Mouse (Mus musculus) heart, postnatal 0 days (tissue): Measurements from ENCODE around the gene Pptc7. TPM values are rescaled to one million over a fixed set of nuclear protein-coding genes. Genes with fewer than 3 reads are reported as not detected.
A peak's percentile ranks its signal among the peaks of the same experiment; 100 is the strongest.

Experiments used
- ATAC-seq: fragments of 200-750 bp; cut with Nextera tagmentation; 2 replicates; pipeline ENCODE4 v1.8.0; 2017; ENCODE audit warnings: low read depth, moderate number of reproducible peaks, moderate library complexity; ENCODE audit not compliant: insufficient read depth
- DNase-seq: peaks from one replicate; pipeline ENCODE4 v3.0.0-alpha.2; 2016; ENCODE audit warnings: low spot score
- H3K27ac ChIP-seq: fragments of 300-500 bp; sonication (generic); 2 replicates; pipeline ENCODE4 v1.5.1; 2014; ENCODE audit warnings: low read depth, mild to moderate bottlenecking
- H3K27me3 ChIP-seq: fragments of 300-500 bp; sonication (generic); 2 replicates; pipeline ENCODE4 v1.6.1; 2014; ENCODE audit warnings: low read length, mixed read lengths; ENCODE audit not compliant: control insufficient read depth, insufficient read depth
- H3K36me3 ChIP-seq: fragments of 300-500 bp; sonication (generic); replicated peaks from 2 replicates; pipeline ENCODE4 v1.6.1; 2014; ENCODE audit warnings: low read length, mixed read lengths; ENCODE audit not compliant: control insufficient read depth, insufficient read depth
- H3K4me1 ChIP-seq: fragments of 300-500 bp; sonication (generic); 2 replicates; pipeline ENCODE4 v1.6.1; 2014; ENCODE audit warnings: antibody characterized with exemption; ENCODE audit not compliant: control insufficient read depth, insufficient read depth
- H3K4me2 ChIP-seq: fragments of 300-500 bp; sonication (generic); 2 replicates; pipeline ENCODE4 v1.6.1; 2014; ENCODE audit warnings: low read depth, mild to moderate bottlenecking, low read length, moderate library complexity
- H3K4me3 ChIP-seq: fragments of 300-500 bp; sonication (generic); 2 replicates; pipeline ENCODE4 v1.5.1; 2014; ENCODE audit warnings: low read depth, low read length
- H3K9ac ChIP-seq: fragments of 300-500 bp; sonication (generic); replicated peaks from 2 replicates; pipeline ENCODE4 v1.6.1; 2014; ENCODE audit warnings: low read depth, low read length, mixed read lengths
- H3K9me3 ChIP-seq: fragments of 300-500 bp; sonication (generic); replicated peaks from 2 replicates; pipeline ENCODE4 v1.6.1; 2016; ENCODE audit warnings: low read length; ENCODE audit not compliant: control insufficient read depth
- CTCF ChIP-seq: IDR thresholded peaks from 2 replicates; pipeline ENCODE4 v1.5.1; 2016; ENCODE audit warnings: antibody characterized with exemption, control low read depth, low read depth
- EP300 ChIP-seq: IDR thresholded peaks from 2 replicates; pipeline ENCODE4 v1.6.1; 2016; ENCODE audit warnings: antibody characterized with exemption, low read depth
- WGBS: fragments of 180-500 bp; shearing (Covaris S2); extraction: QIAGEN DNeasy Blood & Tissue Kit; methylation state at CpG from one replicate; pipeline ENCODE4 v1.1.7; 2014; 5-methylcytosine and 5-hydroxymethylcytosine counted together
- polyA plus RNA-seq: library from polyadenylated mRNA; unstranded; fragments of >200 nt; fragmentation: Nextera tagmentation; extraction: Ambion mirVana; gene quantifications from 2 replicates; pipeline ENCODE4 v1.2.1, GENCODE M21; 2015
- total RNA-seq: library from RNA; depleted of rRNA; stranded (reverse); fragments of >200 nt; gene quantifications from 2 replicates; pipeline ENCODE4 v1.2.3, GENCODE M21; 2014; ENCODE audit warnings: low replicate concordance

Gene Pptc7
- total and polyA plus RNA-seq, 2 experiments from 2014 or later = 20.5 to 33.9 TPM

DNA sequence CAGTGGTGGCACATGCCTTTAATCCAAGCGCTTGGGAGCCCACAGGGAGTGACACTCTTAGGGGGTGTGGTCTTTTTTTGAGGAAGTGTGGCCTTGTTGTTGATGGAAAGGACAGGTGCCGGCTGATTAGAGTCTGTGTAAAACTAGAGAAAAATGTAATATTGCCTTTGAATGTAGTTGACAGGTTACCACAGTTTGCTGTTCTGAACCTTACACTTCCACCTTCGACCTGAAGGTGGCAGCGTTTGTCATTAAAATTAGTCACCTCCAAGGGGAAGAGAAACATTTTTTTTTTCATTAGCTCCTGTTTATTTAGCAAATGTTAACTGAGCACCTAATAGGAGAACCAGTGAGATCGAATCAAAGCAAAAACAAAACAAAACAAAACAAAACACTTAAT, 16.3 kb upstream of the Pptc7 start:
- Histone ChIP-seq H3K27ac (no peak overlapping the region), H3K9ac (no peak overlapping the region), H3K9me3 (no peaks in the 10 kb centered on the region), H3K4me1 (0 out of 2 replicates have a peak, but pooled peaks cover 5% of the 10 kb centered on the region), H3K4me2 (no peak overlapping the region), H3K4me3 (no peak overlapping the region), H3K27me3 (no peaks in the 10 kb centered on the region), H3K36me3 (no peaks in the 10 kb centered on the region)
- 20% methylated on average over 5 of the region's 5 CpGs for WGBS
- ATAC-seq = no peak
- no peak for TF ChIP-seq EP300
- TF ChIP-seq CTCF = peak; percentile 83
- DNase-seq = peak; percentile 81

DNA sequence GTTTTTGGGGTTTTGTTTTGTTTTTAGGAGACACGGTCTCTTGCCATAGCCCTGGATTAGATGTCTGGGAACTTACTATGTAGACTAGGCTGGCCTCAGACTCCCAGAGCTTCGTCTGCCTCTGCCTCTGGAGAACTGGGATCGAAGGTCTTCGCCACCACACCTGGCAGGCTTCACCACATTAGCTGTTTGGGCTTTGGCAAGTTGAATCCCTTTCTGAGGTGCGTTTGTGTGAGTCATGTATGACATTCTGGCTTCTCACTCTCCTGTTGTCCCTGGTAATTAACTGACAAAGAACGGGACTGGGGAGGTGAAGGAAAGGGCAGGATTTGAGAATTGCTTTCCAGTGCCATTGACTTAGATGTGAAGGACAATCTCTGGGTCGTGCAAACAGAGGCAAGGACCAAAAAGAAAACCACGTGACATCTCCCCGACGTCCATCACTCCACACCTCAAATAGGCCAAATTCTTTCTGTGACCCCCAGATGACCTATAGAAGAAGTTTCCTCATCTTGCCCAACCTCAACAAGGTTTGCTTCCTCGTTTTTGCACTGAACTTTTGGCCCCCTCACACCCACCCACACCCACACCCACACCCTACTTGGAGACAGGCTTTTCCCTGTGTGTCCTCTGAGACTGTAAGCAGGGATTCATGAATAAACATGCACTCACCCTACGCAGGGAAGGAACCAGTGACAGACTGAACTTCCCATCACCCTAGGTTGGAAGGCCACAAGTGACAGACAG, 15.1 kb upstream of the Pptc7 start:
- no peak for DNase-seq
- no peak for ATAC-seq
- Histone ChIP-seq H3K9me3 (no peaks in the 10 kb centered on the region), H3K4me3 (no peak overlapping the region), H3K36me3 (no peaks in the 10 kb centered on the region), H3K27me3 (no peaks in the 10 kb centered on the region), H3K4me1 (no peaks in the 10 kb centered on the region), H3K9ac (no peak overlapping the region), H3K27ac (no peak overlapping the region), H3K4me2 (no peak overlapping the region)
- WGBS = 46% methylated on average over 12 of the region's 12 CpGs
- TF ChIP-seq CTCF = no peak
- TF ChIP-seq EP300 = no peak

DNA sequence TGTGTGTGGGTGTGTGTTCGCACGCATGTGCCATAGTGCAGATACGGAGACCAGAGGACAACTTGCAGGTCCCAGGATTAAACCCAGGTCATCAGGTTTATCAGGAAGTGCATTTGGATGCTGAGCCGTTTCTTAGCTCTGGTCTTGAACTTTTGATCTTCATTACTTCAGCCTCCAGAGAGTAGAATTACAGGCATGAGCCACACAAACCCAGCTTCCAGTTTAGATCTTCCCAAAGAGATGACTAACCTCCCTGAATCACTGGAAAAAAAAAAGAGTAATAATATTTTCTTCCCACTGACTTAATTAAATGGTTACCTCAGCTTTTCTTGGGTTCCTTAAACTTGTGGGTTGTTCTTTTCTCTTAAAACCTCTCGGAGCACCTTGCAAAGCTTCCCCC, 11.3 kb upstream of the Pptc7 start:
- ATAC-seq (no peak), DNase-seq (no peak)
- no peaks in the 10 kb centered on the region for H3K36me3 ChIP-seq
- H3K9ac ChIP-seq = no peak overlapping the region
- WGBS = 79% methylated on average over 5 of the region's 5 CpGs
- H3K9me3 ChIP-seq = no peaks in the 10 kb centered on the region
- H3K27me3 ChIP-seq = no peaks in the 10 kb centered on the region
- TF ChIP-seq EP300 (no peak), CTCF (no peak)
- H3K4me3 ChIP-seq = no peak overlapping the region
- H3K4me2 ChIP-seq = no peak overlapping the region
- H3K27ac ChIP-seq = no peak overlapping the region
- no peaks in the 10 kb centered on the region for H3K4me1 ChIP-seq

DNA sequence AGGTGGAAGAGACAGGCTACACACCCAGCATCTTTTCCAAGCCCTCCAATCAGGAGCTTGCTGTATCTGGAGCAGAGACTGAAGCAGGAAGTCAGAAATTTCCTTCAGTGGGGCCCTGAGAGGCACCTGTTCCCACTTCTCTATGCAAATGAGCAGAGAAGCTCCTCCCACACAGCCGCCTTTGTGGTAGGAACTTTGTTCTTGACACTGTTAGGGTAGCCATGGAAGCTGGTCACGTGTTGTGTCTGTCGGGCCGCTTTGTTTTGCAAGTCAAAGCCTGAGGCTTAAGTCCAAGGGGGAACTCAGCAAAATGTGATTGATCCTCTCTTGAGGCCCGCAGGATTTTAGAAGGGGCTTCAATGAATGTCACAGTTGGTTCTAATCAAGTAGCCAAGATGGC, 9.4 kb upstream of the Pptc7 start:
- H3K9me3 ChIP-seq = no peaks in the 10 kb centered on the region
- no peak overlapping the region for H3K4me3 ChIP-seq
- 28% methylated on average over 5 of the region's 5 CpGs for WGBS
- DNase-seq (no peak), ATAC-seq (no peak)
- no peaks in the 10 kb centered on the region for H3K36me3 ChIP-seq
- H3K4me1 ChIP-seq = peaks cover 1% of the 10 kb centered on the region; the same call in 1 of the 2 replicates
- no peak overlapping the region for H3K9ac ChIP-seq
- H3K27me3 ChIP-seq = no peaks in the 10 kb centered on the region
- TF ChIP-seq EP300 = no peak
- no peak for TF ChIP-seq CTCF
- H3K27ac ChIP-seq = no peak overlapping the region
- no peak overlapping the region for H3K4me2 ChIP-seq

- DNase-seq (no peak), ATAC-seq (no peak)
- peaks cover 25% of the 10 kb centered on the region for H3K4me1 ChIP-seq
- H3K4me3 ChIP-seq = no peak overlapping the region
- WGBS = 90% methylated on average over 7 of the region's 7 CpGs
- no peaks in the 10 kb centered on the region for H3K9me3 ChIP-seq
- H3K27ac ChIP-seq = no peak overlapping the region
- TF ChIP-seq EP300 (no peak), CTCF (no peak)
- no peak overlapping the region for H3K4me2 ChIP-seq
- H3K9ac ChIP-seq = no peak overlapping the region
- no peaks in the 10 kb centered on the region for H3K36me3 ChIP-seq
- H3K27me3 ChIP-seq = no peaks in the 10 kb centered on the region
Measured at GRCm38 (mm10) chr5:122278946-122279345, 5.2 kb upstream of the Pptc7 start.

- ATAC-seq (no peak), DNase-seq (no peak)
- Histone ChIP-seq H3K4me1 (peaks cover 25% of the 10 kb centered on the region), H3K36me3 (no peaks in the 10 kb centered on the region), H3K4me2 (no peak overlapping the region), H3K9me3 (no peaks in the 10 kb centered on the region), H3K27me3 (no peaks in the 10 kb centered on the region), H3K9ac (no peak overlapping the region), H3K4me3 (no peak overlapping the region), H3K27ac (peak overlapping the region; percentile 52; the same call in 1 of the 2 replicates)
- TF ChIP-seq CTCF (no peak), EP300 (no peak)
- WGBS = 67% methylated on average over 12 of the region's 12 CpGs
Measured at GRCm38 (mm10) chr5:122279799-122280421, 4.3 kb upstream of the Pptc7 start.
